Mouse (Mus musculus): ENCODE data around the gene Mrgprf. TPM values are rescaled to one million over a fixed set of nuclear protein-coding genes. Genes with fewer than 3 reads are reported as not detected.

Gene Mrgprf
- polyA plus RNA-seq, 1 experiment from 2014 or later, result 3.6 TPM

- H3K4me1 ChIP-seq (ENCODE audit: control insufficient read depth, insufficient read depth, low read depth, low read length), result no peaks in the 10 kb centered on the region
- 37% methylated on average over 6 of the region's 6 CpGs for WGBS
- H3K36me3 ChIP-seq (ENCODE audit: control insufficient read depth, insufficient read depth, low read length), result no peaks in the 10 kb centered on the region
- H3K9ac ChIP-seq (ENCODE audit: low read depth, low read length), result no peak overlapping the region
- ATAC-seq, result no peak
- H3K27ac ChIP-seq (ENCODE audit: low read depth, low read length), result no peak overlapping the region
- H3K27me3 ChIP-seq (replicated peaks; ENCODE audit: control insufficient read depth, insufficient read depth, low read length), result no peaks in the 10 kb centered on the region
- no peak overlapping the region for H3K4me2 ChIP-seq (ENCODE audit: low read length)
- no peaks in the 10 kb centered on the region for H3K9me3 ChIP-seq (ENCODE audit: control insufficient read depth, low read length)
- no peak overlapping the region for H3K4me3 ChIP-seq (ENCODE audit: low read length)
Measured at GRCm38 (mm10) chr7:145293859-145294258, 6.8 kb upstream of the Mrgprf start.

- 69% methylated on average over 3 of the region's 3 CpGs for WGBS
- Histone ChIP-seq H3K36me3 (ENCODE audit: control insufficient read depth, insufficient read depth, low read length) (no peaks in the 10 kb centered on the region), H3K27me3 (replicated peaks; ENCODE audit: control insufficient read depth, insufficient read depth, low read length) (no peaks in the 10 kb centered on the region), H3K27ac (ENCODE audit: low read depth, low read length) (no peak overlapping the region), H3K4me1 (ENCODE audit: control insufficient read depth, insufficient read depth, low read depth, low read length) (peaks cover 4% of the 10 kb centered on the region; the same call in 1 of the 2 replicates), H3K4me3 (ENCODE audit: low read length) (no peak overlapping the region), H3K4me2 (ENCODE audit: low read length) (no peak overlapping the region), H3K9me3 (ENCODE audit: control insufficient read depth, low read length) (no peaks in the 10 kb centered on the region), H3K9ac (ENCODE audit: low read depth, low read length) (no peak overlapping the region)
- ATAC-seq, result no peak
Measured at GRCm38 (mm10) chr7:145298666-145299490, 1.8 kb upstream of the Mrgprf start.

- Histone ChIP-seq H3K4me2 (ENCODE audit: low read length) (no peak overlapping the region), H3K36me3 (ENCODE audit: control insufficient read depth, insufficient read depth, low read length) (no peaks in the 10 kb centered on the region), H3K27me3 (replicated peaks; ENCODE audit: control insufficient read depth, insufficient read depth, low read length) (no peaks in the 10 kb centered on the region), H3K4me3 (ENCODE audit: low read length) (no peak overlapping the region), H3K9me3 (ENCODE audit: control insufficient read depth, low read length) (no peaks in the 10 kb centered on the region), H3K27ac (ENCODE audit: low read depth, low read length) (no peak overlapping the region), H3K4me1 (ENCODE audit: control insufficient read depth, insufficient read depth, low read depth, low read length) (peaks cover 4% of the 10 kb centered on the region; the same call in 1 of the 2 replicates), H3K9ac (ENCODE audit: low read depth, low read length) (no peak overlapping the region)
- WGBS, result 72% methylated on average over 7 of the region's 7 CpGs
- ATAC-seq, result no peak
Measured at GRCm38 (mm10) chr7:145299562-145300320, 887 bp upstream of the Mrgprf start.

GRCm38 (mm10) chr7:145301008-145301340 lies 346 bp downstream of the Mrgprf start:
- Histone ChIP-seq H3K4me2 (ENCODE audit: low read length) (no peak overlapping the region), H3K27me3 (replicated peaks; ENCODE audit: control insufficient read depth, insufficient read depth, low read length) (no peaks in the 10 kb centered on the region), H3K9me3 (ENCODE audit: control insufficient read depth, low read length) (no peaks in the 10 kb centered on the region), H3K9ac (ENCODE audit: low read depth, low read length) (no peak overlapping the region), H3K4me1 (ENCODE audit: control insufficient read depth, insufficient read depth, low read depth, low read length) (peaks cover 4% of the 10 kb centered on the region; the same call in 1 of the 2 replicates), H3K36me3 (ENCODE audit: control insufficient read depth, insufficient read depth, low read length) (no peaks in the 10 kb centered on the region), H3K27ac (ENCODE audit: low read depth, low read length) (no peak overlapping the region), H3K4me3 (ENCODE audit: low read length) (no peak overlapping the region)
- no peak for ATAC-seq

- ATAC-seq, result no peak
Measured at GRCm38 (mm10) chr7:145301341-145302005, 845 bp downstream of the Mrgprf start.

GRCm38 (mm10) chr7:145302488-145303285 lies 2.1 kb downstream of the Mrgprf start:
- H3K27me3 ChIP-seq (replicated peaks; ENCODE audit: control insufficient read depth, insufficient read depth, low read length), result no peaks in the 10 kb centered on the region
- H3K9ac ChIP-seq (ENCODE audit: low read depth, low read length), result 0 out of 2 replicates have a peak overlapping the region, but pooled peaks have one; percentile 17
- ATAC-seq, result peak; percentile 87
- peaks cover 4% of the 10 kb centered on the region; the same call in 1 of the 2 replicates for H3K4me1 ChIP-seq (ENCODE audit: control insufficient read depth, insufficient read depth, low read depth, low read length)
- peak overlapping the region; percentile 22 for H3K4me3 ChIP-seq (ENCODE audit: low read length)
- H3K4me2 ChIP-seq (ENCODE audit: low read length), result peak overlapping the region; percentile 54
- H3K36me3 ChIP-seq (ENCODE audit: control insufficient read depth, insufficient read depth, low read length), result no peaks in the 10 kb centered on the region
- WGBS, result 9% methylated on average over 20 of the region's 20 CpGs
- H3K9me3 ChIP-seq (ENCODE audit: control insufficient read depth, low read length), result no peaks in the 10 kb centered on the region
- H3K27ac ChIP-seq (ENCODE audit: low read depth, low read length), result no peak overlapping the region

More at GRCm38 (mm10) chr7:145301341-145302005, 845 bp downstream of the Mrgprf start:
- Histone ChIP-seq H3K36me3 (ENCODE audit: control insufficient read depth, insufficient read depth, low read length) (no peaks in the 10 kb centered on the region), H3K4me3 (ENCODE audit: low read length) (no peak overlapping the region), H3K4me1 (ENCODE audit: control insufficient read depth, insufficient read depth, low read depth, low read length) (peaks cover 4% of the 10 kb centered on the region; the same call in 1 of the 2 replicates), H3K4me2 (ENCODE audit: low read length) (no peak overlapping the region; the same call in 1 of the 2 replicates), H3K27ac (ENCODE audit: low read depth, low read length) (no peak overlapping the region), H3K9ac (ENCODE audit: low read depth, low read length) (no peak overlapping the region), H3K27me3 (replicated peaks; ENCODE audit: control insufficient read depth, insufficient read depth, low read length) (no peaks in the 10 kb centered on the region), H3K9me3 (ENCODE audit: control insufficient read depth, low read length) (no peaks in the 10 kb centered on the region)
- WGBS, result 94% methylated on average over 6 of the region's 6 CpGs

- Histone ChIP-seq H3K4me1 (ENCODE audit: control insufficient read depth, insufficient read depth, low read depth, low read length) (peaks cover 4% of the 10 kb centered on the region; the same call in 1 of the 2 replicates), H3K36me3 (ENCODE audit: control insufficient read depth, insufficient read depth, low read length) (no peaks in the 10 kb centered on the region), H3K27ac (ENCODE audit: low read depth, low read length) (no peak overlapping the region), H3K4me3 (ENCODE audit: low read length) (no peak overlapping the region), H3K9ac (ENCODE audit: low read depth, low read length) (no peak overlapping the region), H3K27me3 (replicated peaks; ENCODE audit: control insufficient read depth, insufficient read depth, low read length) (no peaks in the 10 kb centered on the region), H3K9me3 (ENCODE audit: control insufficient read depth, low read length) (no peaks in the 10 kb centered on the region), H3K4me2 (ENCODE audit: low read length) (no peak overlapping the region)
- WGBS, result 73% methylated on average over 2 of the region's 2 CpGs
- no peak for ATAC-seq
Measured at GRCm38 (mm10) chr7:145304153-145304552, 3.5 kb downstream of the Mrgprf start.

- 92% methylated on average over 10 of the region's 10 CpGs for WGBS
- no peak for ATAC-seq
Measured at GRCm38 (mm10) chr7:145307636-145308035, 7.0 kb downstream of the Mrgprf start.

More at GRCm38 (mm10) chr7:145307636-145308035, 7.0 kb downstream of the Mrgprf start:
- no peak overlapping the region for H3K4me2 ChIP-seq (ENCODE audit: low read length)
- no peak overlapping the region for H3K4me3 ChIP-seq (ENCODE audit: low read length)
- H3K36me3 ChIP-seq (ENCODE audit: control insufficient read depth, insufficient read depth, low read length), result no peaks in the 10 kb centered on the region
- H3K4me1 ChIP-seq (ENCODE audit: control insufficient read depth, insufficient read depth, low read depth, low read length), result peaks cover 1% of the 10 kb centered on the region; the same call in 1 of the 2 replicates
- no peak overlapping the region for H3K27ac ChIP-seq (ENCODE audit: low read depth, low read length)
- H3K27me3 ChIP-seq (replicated peaks; ENCODE audit: control insufficient read depth, insufficient read depth, low read length), result no peaks in the 10 kb centered on the region
- no peaks in the 10 kb centered on the region for H3K9me3 ChIP-seq (ENCODE audit: control insufficient read depth, low read length)
- no peak overlapping the region for H3K9ac ChIP-seq (ENCODE audit: low read depth, low read length)

Measured in hindbrain, embryonic 16.5 days (tissue).